Mouse (Mus musculus) stomach, postnatal 0 days (tissue): ENCODE data around the gene Srgap2.

Source experiments
- CTCF ChIP-seq: IDR thresholded peaks from 2 replicates; pipeline ENCODE4 v1.5.1; 2016; ENCODE audit warnings: antibody characterized with exemption, low read depth, mild to moderate bottlenecking, moderate library complexity
- EP300 ChIP-seq: optimal IDR thresholded peaks from 2 replicates; pipeline ENCODE3; 2016; ENCODE audit warnings: antibody characterized with exemption

DNA sequence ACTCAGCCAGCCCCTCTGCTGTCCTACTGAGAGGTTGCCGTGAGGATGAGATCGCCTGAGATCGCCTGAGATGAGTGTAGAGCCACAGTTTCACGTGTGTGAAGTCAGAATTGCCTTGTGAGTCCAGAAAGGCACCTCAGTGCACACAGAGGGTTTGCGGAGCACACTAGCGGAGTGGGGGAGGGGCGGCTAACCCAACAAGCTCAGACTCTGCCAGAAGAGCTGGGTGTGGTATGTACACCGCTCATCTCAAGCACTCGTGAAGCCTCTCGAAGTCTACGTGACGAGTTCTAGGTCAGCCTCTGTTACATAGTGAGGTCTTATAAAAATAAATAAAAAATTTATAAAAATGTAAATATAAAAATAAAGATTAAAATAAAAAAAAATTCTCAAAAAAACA is 263.2 kb downstream of the Srgap2 start:
- no peak for TF ChIP-seq EP300
- TF ChIP-seq CTCF: no peak
